Mouse (Mus musculus): ENCODE measurements around the gene Dusp1. TPM values are rescaled to one million over a fixed set of nuclear protein-coding genes. Genes with fewer than 3 reads are reported as not detected.

Dusp1 gene
- polyA plus RNA-seq, 1 experiment from 2014 or later: 13.4 TPM

DNA sequence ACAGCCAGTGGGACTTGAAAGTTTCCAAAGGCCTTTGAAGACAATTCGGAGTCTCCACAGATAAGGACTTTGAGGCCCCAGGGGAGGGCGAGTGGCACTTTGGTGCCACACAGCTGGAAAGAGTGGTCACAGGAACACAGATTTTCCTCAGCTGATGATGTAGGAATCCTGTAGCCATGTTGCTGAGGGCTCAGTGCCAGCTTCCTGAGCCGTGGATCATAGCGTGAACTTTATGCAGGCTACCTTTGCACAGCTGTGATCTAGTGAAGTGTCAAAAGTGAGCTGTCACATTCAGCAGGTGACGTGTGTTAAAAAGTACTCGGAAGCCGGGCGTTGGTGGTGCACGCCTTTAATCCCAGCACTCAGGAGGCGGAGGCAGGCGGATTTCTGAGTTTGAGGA is 15.4 kb upstream of the Dusp1 start:
- H3K27me3 ChIP-seq (ENCODE audit: insufficient read depth, low read length): no peaks in the 10 kb centered on the region
- ATAC-seq: no peak
- no peak overlapping the region for H3K27ac ChIP-seq (ENCODE audit: low read depth)
- H3K9ac ChIP-seq (replicated peaks): no peak overlapping the region
- H3K4me1 ChIP-seq (ENCODE audit: insufficient read depth): peaks cover 6% of the 10 kb centered on the region
- H3K9me3 ChIP-seq (ENCODE audit: low read length): no peaks in the 10 kb centered on the region
- DNase-seq: no peak
- TF ChIP-seq CTCF (IDR thresholded peaks at IDR 0.05; ENCODE audit: low read depth) (no peak), EP300 (IDR thresholded peaks at IDR 0.05; ENCODE audit: low read depth) (no peak)
- H3K4me3 ChIP-seq (ENCODE audit: low read depth, low read length): no peak overlapping the region
- H3K4me2 ChIP-seq (ENCODE audit: low read depth, low read length): no peak overlapping the region
- 85% methylated on average over 11 of the region's 11 CpGs for WGBS (ENCODE audit: insufficient replicate concordance)
- 0 out of 2 replicates have a peak, but pooled peaks cover 3% of the 10 kb centered on the region for H3K36me3 ChIP-seq (replicated peaks; ENCODE audit: insufficient read depth, low read length)

- Histone ChIP-seq H3K27me3 (ENCODE audit: insufficient read depth, low read length) (no peaks in the 10 kb centered on the region), H3K4me2 (ENCODE audit: low read depth, low read length) (no peak overlapping the region), H3K36me3 (replicated peaks; ENCODE audit: insufficient read depth, low read length) (0 out of 2 replicates have a peak, but pooled peaks cover 3% of the 10 kb centered on the region), H3K9ac (replicated peaks) (no peak overlapping the region), H3K4me1 (ENCODE audit: insufficient read depth) (peaks cover 11% of the 10 kb centered on the region), H3K27ac (ENCODE audit: low read depth) (no peak overlapping the region), H3K4me3 (ENCODE audit: low read depth, low read length) (no peak overlapping the region), H3K9me3 (ENCODE audit: low read length) (no peaks in the 10 kb centered on the region)
- ATAC-seq (no peak), DNase-seq (no peak)
- TF ChIP-seq CTCF (IDR thresholded peaks at IDR 0.05; ENCODE audit: low read depth) (no peak), EP300 (IDR thresholded peaks at IDR 0.05; ENCODE audit: low read depth) (no peak)
- whole genome bisulfite sequencing (ENCODE audit: insufficient replicate concordance): 76% methylated on average over 7 of the region's 7 CpGs
These were observed 14.9 kb upstream of the Dusp1 start for GRCm38 (mm10) chr17:26576833-26577232.

- Histone ChIP-seq H3K9ac (replicated peaks) (no peak overlapping the region), H3K27ac (ENCODE audit: low read depth) (no peak overlapping the region), H3K36me3 (replicated peaks; ENCODE audit: insufficient read depth, low read length) (0 out of 2 replicates have a peak, but pooled peaks cover 3% of the 10 kb centered on the region), H3K4me2 (ENCODE audit: low read depth, low read length) (no peak overlapping the region), H3K4me1 (ENCODE audit: insufficient read depth) (peaks cover 17% of the 10 kb centered on the region), H3K4me3 (ENCODE audit: low read depth, low read length) (no peak overlapping the region), H3K27me3 (ENCODE audit: insufficient read depth, low read length) (no peaks in the 10 kb centered on the region), H3K9me3 (ENCODE audit: low read length) (no peaks in the 10 kb centered on the region)
- WGBS (ENCODE audit: insufficient replicate concordance): 71% methylated on average over 12 of the region's 12 CpGs
- no peak for ATAC-seq
- TF ChIP-seq CTCF (IDR thresholded peaks at IDR 0.05; ENCODE audit: low read depth): no peak
- no peak for TF ChIP-seq EP300 (IDR thresholded peaks at IDR 0.05; ENCODE audit: low read depth)
- no peak for DNase-seq
These were observed 14.1 kb upstream of the Dusp1 start for GRCm38 (mm10) chr17:26575786-26576690.

- WGBS (ENCODE audit: insufficient replicate concordance): 80% methylated on average over 5 of the region's 5 CpGs
- Histone ChIP-seq H3K9ac (replicated peaks) (no peak overlapping the region), H3K9me3 (ENCODE audit: low read length) (no peaks in the 10 kb centered on the region), H3K4me3 (ENCODE audit: low read depth, low read length) (no peak overlapping the region), H3K36me3 (replicated peaks; ENCODE audit: insufficient read depth, low read length) (0 out of 2 replicates have a peak, but pooled peaks cover 3% of the 10 kb centered on the region), H3K27ac (ENCODE audit: low read depth) (no peak overlapping the region), H3K27me3 (ENCODE audit: insufficient read depth, low read length) (no peaks in the 10 kb centered on the region), H3K4me1 (ENCODE audit: insufficient read depth) (peaks cover 29% of the 10 kb centered on the region), H3K4me2 (ENCODE audit: low read depth, low read length) (no peak overlapping the region)
- no peak for TF ChIP-seq EP300 (IDR thresholded peaks at IDR 0.05; ENCODE audit: low read depth)
- no peak for TF ChIP-seq CTCF (IDR thresholded peaks at IDR 0.05; ENCODE audit: low read depth)
- ATAC-seq (no peak), DNase-seq (no peak)
These were observed 12.8 kb upstream of the Dusp1 start for GRCm38 (mm10) chr17:26574701-26575100.

DNA sequence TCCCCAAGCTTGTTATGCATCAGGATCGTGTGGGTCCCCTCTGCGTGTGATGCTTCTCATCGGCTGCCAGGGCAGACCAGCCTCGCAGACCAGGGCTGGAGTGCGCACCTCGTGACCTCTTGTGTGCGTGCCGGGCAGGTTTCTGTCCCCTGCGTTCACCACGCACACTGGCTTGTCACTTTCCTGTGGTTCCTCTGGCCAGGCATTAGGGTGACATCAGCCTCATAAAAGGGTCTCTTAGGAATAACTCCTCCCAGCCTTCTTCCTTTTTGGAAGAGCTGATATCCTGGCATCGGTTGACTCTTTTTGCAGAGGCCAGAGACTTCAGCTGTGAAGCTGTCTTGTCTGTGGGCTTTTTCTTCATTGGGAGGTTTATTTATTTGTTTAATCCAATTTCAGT is 12.2 kb upstream of the Dusp1 start:
- Histone ChIP-seq H3K9me3 (ENCODE audit: low read length) (no peaks in the 10 kb centered on the region), H3K4me2 (ENCODE audit: low read depth, low read length) (no peak overlapping the region), H3K27ac (ENCODE audit: low read depth) (no peak overlapping the region), H3K27me3 (ENCODE audit: insufficient read depth, low read length) (no peaks in the 10 kb centered on the region), H3K9ac (replicated peaks) (no peak overlapping the region), H3K4me3 (ENCODE audit: low read depth, low read length) (no peak overlapping the region), H3K4me1 (ENCODE audit: insufficient read depth) (peaks cover 29% of the 10 kb centered on the region), H3K36me3 (replicated peaks; ENCODE audit: insufficient read depth, low read length) (0 out of 2 replicates have a peak, but pooled peaks cover 3% of the 10 kb centered on the region)
- TF ChIP-seq EP300 (IDR thresholded peaks at IDR 0.05; ENCODE audit: low read depth): no peak
- no peak for TF ChIP-seq CTCF (IDR thresholded peaks at IDR 0.05; ENCODE audit: low read depth)
- 86% methylated on average over 11 of the region's 11 CpGs for WGBS (ENCODE audit: insufficient replicate concordance)
- ATAC-seq (no peak), DNase-seq (no peak)

- DNase-seq: no peak
- WGBS (ENCODE audit: insufficient replicate concordance): 78% methylated on average over 11 of the region's 11 CpGs
These were observed 10.3 kb upstream of the Dusp1 start for GRCm38 (mm10) chr17:26572265-26572664.

More at GRCm38 (mm10) chr17:26572265-26572664, 10.3 kb upstream of the Dusp1 start:
- Histone ChIP-seq H3K27ac (ENCODE audit: low read depth) (peak overlapping the region; percentile 89; the same call in 1 of the 2 replicates), H3K4me3 (ENCODE audit: low read depth, low read length) (no peak overlapping the region), H3K9ac (replicated peaks) (no peak overlapping the region), H3K4me1 (ENCODE audit: insufficient read depth) (peaks cover 29% of the 10 kb centered on the region), H3K36me3 (replicated peaks; ENCODE audit: insufficient read depth, low read length) (peaks cover 6% of the 10 kb centered on the region; the same call in 1 of the 2 replicates), H3K9me3 (ENCODE audit: low read length) (no peaks in the 10 kb centered on the region), H3K4me2 (ENCODE audit: low read depth, low read length) (no peak overlapping the region), H3K27me3 (ENCODE audit: insufficient read depth, low read length) (no peaks in the 10 kb centered on the region)
- TF ChIP-seq CTCF (IDR thresholded peaks at IDR 0.05; ENCODE audit: low read depth) (no peak), EP300 (IDR thresholded peaks at IDR 0.05; ENCODE audit: low read depth) (no peak)
- ATAC-seq: no peak
